Mouse (Mus musculus) v-Abl transformed pro-B cells (cell line): ENCODE data around the gene Cabp7.

ENCODE experiments used
- in situ Hi-C, 2 experiments: fragments of 400-800 bp; cut with MboI; formaldehyde crosslinking; loops; one replicate each; pipeline ENCODE4 v1.15.1; 2025; ENCODE audit not compliant: unreplicated experiment in 2 of 2

Gene Cabp7

DNA sequence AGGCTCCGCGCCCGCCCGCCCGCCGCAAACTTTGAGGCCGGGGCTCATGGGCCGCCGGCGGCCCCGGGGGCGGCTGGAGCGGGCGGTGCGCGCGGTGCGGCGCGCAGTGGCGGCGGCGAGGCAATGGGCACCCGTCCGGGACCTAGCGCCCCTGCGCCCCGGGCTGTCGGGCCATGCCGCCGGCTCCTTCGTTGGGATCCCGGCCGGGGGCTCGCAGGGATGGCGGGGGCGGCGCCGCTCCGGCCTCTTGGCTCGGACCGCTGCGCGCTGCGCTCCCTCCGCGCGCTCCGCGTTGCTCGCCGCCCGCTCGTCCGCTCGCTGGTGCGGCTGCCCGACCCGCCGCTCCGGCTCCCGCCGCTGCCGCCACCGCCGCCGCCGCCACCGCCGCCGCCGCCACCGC lies at the start of gene Cabp7:
Gene Cabp7, minus strand, starts transcription at position 46 of the 400 bp plus-strand sequence.
- in situ Hi-C loops, result no loop called here

DNA sequence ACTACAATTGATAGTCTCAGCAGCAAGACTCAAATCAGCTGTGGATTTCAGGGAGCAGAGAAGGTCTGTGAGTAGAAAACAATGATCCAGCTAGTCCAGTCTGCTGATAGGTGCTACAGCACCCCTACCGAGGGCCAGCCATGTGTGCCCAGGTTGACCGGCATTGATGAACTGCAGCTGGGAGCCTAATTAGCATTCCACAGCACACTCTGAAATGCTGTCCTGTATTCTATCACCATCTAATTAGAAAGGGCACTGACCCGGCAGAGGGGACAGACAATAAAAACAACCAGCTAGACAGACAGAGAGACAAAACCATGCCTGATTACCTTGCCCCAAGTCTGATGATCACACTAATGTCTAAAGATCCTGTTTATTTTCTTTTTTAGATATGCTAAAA lies 46.4 kb upstream of the Cabp7 start:
- in situ Hi-C loops, result no loop called here

DNA sequence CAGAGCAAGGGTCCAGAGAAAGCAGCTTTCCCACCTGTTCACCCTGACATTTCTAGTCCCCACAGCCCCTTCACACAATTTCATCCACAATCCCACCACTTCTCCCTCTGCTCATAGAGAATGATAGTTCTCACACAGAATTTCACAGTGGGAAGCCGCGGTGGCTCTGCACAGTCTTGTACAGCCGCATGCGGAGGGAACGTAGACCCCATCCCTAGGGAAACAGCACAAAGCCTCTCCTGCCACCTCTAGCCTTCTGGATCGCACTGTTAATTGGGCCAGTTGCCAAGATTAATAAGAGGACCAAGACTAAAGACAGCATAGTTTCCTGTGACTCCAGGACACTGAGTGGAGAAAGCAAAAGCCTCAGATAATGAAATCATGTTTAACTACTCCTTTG lies 45.0 kb upstream of the Cabp7 start:
- in situ Hi-C loops, result no loop called here

DNA sequence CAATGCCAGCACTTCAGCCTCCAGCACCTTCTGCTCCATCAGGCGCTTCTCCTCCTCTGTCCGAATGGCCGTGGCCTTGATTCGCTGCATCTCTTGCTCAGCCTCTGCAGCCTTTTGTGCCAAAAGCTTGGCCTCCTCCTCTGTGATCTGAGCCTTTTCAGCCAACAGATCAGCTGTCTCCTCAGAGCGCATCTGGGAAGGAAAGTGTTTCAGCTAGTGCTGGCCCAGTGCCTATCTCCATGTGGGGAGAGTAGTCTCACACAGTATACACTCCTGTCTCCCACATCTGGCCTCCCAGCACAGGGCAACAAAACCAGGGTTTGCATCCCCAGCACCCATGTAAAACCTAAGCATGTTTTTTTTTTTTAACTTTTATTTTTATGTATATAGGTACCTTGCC lies 43.1 kb upstream of the Cabp7 start:
- in situ Hi-C loops, result no loop called here

DNA sequence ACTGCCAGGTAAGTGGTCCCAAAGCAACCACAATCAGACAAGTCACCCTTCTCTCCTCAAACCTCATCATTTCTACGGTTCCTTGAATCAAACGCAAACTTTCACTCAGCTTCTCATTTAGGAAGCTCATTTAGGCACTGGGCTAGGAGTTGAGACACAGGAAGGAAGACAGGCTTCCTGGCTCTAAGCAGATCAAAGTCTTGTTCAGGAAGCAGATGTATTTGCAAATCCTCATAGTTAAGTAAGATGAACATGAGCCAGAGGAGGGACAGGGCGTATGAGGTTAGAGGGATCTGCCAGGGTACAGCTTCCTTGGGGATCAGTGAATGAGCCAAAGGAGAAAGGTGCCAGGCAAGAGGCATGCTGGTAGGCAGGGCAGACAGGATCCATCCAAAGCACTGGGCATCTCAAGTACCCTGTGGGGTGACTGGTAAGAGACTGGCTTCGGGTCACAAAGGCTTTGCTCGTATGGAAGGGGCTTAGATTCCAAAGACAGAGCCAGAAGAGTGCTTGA lies 38.1 kb upstream of the Cabp7 start:
- in situ Hi-C loops, result no loop called here

DNA sequence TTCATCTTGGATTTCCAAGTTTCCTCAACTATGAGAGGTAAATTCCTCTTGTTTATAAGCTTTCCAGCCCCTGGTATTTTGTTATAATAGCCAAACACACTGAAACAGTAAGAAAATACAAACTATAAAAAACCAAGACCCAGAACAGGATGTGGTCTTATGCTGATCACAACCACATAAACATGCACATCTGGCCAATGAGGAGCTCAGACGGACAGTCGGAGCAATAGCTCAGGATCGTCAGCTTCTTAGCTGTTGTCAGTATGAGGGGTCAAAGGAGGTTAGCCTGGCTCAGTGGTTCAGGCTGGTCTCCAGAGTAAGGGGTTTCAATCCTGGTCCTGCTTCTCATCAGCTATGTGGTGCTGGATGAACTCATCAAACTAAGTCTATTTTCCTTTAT lies 36.5 kb upstream of the Cabp7 start:
- in situ Hi-C loops, result no loop called here

DNA sequence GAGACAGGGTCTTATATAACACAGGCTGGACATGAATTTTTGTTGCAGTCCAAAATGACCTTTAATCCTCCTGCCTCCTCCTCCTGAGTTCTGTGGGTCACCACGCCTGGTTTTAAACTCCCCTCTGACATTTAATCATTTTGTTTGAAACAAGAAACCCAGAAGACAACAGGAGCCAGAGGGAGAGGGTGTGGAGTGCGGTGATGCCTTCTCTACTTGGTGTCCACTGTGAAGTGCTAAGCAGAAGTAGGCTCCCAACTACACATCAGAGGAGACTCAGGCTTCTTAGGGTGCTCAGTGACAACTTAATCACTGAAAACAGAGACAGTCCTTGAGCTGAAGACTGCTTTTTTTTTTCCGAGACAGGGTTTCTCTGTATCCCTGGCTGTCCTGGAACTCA lies 34.3 kb upstream of the Cabp7 start:
- in situ Hi-C loops, result no loop called here

DNA sequence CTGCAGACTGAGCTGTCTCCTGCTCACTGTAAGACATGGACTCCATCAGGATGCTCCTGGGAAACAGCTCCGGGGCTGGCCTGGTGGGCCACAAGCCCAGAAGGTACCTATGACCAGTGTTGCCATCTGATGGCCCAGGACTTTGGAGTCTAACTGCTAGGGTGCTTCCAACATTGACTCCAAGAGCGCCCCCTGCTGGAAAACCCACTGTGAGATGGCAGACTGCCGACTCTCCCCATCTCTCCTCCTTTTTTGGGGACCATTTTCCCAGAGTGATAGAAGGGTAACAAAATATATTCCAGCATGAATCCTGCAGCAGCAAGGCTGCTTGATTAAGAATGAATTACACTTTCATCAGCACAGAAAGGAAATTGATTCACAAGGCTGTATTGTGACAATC lies 26.3 kb upstream of the Cabp7 start:
- in situ Hi-C loops, result no loop called here

DNA sequence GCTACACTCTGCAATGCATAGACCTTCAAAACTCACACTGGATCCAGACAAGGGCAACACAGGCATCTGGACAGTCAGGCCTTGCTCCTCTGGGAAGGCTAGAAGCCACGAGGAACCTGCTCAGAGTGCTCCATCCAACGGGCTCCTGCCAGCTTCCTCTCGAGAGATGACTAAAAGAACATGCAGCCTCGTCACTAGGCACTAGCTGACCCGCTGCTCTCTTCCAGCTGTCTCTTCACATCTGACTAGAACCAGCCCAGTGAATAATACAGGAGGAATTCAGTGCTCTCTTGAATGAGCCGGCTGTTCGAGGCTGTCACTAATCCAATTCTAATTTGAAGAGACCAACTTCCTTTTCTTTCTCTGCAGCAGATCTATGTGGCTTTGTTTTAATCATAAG lies 25.2 kb upstream of the Cabp7 start:
- in situ Hi-C loops, result no loop called here

DNA sequence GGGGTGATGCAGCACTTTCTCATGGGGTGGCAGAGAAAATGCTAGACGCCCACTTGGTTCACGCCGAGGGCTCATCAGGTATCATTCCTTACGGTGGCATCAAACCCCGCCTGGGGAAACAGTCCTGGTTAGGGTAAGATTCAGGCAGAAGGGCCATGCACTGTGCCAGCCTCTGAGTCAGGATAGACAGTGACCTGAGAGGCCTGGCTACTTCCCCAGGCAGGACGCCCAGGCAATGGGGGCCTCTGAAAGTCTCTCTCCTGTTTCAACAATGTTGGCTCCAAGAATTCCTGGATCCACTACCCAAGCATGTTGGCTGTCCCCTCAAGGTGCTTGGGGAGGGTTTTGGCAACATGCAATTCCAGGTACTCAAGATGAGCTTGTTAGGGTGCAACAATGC lies 23.3 kb upstream of the Cabp7 start:
- in situ Hi-C loops, result no loop called here

DNA sequence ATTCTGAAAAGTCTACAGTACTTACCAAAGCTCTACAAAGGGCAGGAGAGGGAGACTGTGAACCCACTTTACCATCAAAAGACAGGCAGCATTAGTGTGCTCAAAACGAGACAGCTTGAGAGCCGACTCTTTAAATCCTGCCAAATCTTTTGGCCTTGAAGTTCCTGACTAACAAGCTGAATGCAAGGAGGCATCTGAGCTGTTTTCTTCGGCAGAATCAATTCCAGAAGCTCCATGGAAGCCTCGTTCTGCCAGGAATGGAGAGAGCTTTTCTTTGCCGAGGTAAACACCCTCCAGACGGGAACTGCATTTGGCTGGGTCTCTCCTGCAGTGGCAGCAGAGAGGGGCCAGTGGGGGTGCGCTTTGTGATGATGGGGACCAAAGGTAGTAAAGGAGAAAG lies 22.7 kb upstream of the Cabp7 start:
- in situ Hi-C loops, result no loop called here

DNA sequence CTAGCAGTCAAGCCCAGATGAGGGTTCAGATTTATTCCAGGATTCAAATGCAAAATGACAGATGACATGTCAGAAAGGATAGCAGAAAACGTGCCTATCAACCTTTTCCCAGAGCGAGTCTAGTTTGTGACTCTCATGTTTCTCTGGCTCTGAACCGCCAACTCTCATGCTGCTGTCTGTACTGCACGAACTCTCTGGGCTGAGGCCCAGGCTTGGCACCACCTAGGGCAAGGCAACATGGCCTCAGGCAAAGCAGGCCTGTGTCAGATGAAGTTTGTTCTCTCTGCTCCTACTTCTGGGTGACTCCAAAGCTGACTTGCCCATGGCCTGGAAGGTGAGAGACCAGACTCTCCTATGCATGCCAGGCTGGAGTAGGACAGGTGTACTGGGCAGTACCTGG lies 21.8 kb upstream of the Cabp7 start:
- in situ Hi-C loops, result no loop called here

DNA sequence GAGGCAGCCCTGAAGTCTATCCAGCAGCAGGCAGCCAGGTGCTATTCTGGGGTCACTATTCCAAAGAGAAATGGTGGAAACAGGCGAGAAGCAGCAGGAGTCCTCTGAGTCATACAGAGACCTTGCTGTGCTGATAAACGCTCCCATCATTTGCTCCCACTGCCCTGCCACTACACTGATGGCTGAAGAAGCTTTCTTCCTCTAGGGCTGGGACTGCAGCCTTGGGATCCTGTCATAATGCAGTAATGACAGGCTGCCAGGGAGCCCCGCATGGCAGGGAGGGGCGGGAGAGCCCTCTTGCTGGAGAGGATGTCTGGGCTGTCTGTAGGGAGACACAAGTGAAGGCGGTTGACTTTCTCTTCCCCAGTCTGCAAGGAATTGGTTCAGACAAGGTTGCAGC lies 17.9 kb upstream of the Cabp7 start:
- in situ Hi-C loops, result no loop called here

DNA sequence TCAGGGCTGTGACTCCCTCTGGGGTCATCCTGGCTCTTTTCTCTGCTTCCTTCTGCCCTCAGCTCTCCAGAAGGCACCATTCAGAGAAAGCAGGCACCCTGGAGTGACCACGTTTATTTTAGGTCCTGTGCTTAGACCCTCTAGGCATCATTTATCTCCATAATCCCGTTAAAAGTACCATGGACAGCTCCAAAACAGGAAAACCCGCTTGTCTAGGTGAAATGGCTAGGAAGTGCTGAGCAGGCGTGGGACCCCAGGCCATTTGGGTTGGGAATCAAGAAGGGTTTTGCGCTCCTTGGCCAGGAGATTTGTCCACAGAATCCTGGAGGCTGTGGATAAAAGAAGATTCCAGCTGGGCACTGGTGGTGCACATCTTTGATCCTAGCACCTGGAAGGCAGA lies 17.1 kb upstream of the Cabp7 start:
- in situ Hi-C loops, result no loop called here

DNA sequence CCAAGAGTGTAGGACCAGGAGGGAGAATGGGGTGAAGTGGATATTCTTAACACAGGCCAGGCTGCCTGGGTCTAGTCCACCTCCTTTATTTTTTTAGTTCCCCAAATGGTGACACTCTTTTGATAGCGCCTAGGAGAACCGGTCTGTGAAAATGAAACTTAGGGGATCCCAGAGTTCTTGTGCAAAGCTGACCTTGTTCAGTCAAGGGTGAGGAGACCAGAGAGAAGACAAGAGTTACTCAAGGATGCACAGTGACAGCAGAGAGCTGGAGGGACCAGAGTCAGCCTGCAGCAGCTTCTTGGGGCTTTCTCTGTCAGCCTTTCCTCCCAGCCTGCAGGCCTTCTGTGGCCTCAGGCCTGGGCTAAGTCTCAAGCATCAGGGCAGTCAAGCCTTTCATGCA lies 15.9 kb upstream of the Cabp7 start:
- in situ Hi-C loops, result no loop called here

DNA sequence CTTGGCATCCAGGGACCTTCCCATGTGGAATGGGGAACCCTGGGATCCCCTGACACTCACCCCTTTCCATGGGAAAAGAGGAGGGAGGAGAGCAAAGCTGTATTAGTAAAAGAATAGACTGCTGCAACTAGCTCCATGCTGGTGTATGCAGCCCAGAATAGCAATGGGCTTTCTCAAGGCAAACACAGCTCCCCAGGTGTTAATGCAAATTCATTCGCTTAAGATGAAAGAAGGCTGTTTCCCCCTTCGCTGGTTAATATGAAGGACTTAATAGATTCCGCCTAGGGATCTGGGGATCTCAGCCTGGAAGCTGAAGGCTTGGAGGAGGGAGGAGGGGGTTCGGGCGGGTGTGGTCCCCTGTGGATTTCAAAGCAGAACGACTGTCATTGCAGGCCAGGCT lies 15.4 kb upstream of the Cabp7 start:
- in situ Hi-C loops, result no loop called here

DNA sequence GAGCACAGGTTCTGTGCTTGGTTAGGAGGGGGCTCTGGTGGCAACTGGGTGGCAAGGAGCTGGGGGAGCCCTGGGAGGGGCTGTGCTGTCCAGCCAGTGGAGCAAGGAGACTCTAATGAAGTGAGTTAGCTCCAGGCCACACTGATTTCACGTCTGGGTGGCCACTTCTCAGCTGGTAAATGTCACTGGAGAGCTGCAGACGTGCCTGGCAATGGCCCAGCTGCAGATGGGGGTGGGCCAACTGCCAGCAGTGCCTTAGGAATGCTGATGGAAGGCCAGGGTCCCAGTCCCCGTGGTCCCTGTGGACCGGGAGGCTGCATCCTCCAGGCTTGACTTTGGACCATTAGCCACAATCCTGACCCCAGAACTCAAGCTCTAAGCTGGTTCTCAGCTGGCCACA lies 13.9 kb upstream of the Cabp7 start:
- in situ Hi-C loops, result no loop called here

DNA sequence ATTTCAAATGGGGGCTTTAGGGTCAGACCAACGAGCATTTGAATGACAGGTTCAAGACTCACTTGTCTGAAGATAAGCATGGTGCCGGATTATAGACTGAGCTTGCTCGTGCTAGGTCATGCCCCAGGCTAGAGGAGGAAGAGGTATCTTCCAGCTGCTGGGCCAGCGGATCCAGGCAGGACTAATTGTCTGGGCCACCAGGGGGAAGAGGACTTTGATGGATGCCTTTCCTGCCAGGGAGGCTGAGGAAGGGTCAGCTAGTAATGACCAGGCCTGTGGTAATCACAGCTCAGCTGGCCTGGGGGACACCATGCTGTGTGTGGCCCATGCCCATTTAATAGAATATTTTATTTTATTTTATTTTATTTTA lies 11.2 kb upstream of the Cabp7 start:
- in situ Hi-C loops, result no loop called here

DNA sequence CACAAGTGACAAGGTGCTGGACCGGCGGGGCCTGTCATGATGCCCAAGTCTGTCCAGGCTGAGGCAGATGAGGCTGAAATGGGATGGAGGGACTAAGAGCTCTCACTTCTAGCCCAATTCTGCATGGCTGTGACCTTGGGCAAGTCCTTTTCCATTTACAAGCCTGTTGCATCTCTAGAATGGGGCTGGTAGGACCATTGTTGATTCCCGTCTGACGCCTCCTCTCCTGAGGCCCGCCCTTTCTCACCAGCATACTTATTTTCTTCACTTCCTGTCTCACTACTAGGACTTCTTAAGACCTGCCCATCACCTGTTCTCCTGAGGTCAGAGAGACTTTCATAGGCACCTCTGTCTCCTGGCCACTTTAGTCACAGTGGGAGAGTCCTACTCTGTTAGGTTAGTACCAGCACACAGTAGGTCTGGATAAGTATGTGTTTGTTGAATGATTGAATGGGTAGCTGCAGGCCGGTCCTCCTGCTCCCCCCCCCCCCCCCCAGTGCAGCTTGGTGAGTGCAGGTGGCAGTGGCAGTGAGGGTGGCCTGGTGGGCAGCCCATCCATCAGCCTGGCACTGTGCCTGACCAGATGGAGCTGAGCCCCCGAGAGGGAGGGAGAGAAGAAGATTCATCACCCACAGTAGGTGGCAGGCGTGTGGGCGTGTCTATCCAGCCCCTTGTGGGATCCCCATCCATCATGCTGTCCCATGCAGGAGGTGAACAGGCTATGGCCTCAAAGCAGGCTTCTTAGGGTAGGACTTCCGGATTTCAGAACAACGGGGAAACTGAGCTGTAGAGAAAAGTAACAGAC lies 10.6 kb upstream of the Cabp7 start:
- in situ Hi-C loops, result no loop called here

DNA sequence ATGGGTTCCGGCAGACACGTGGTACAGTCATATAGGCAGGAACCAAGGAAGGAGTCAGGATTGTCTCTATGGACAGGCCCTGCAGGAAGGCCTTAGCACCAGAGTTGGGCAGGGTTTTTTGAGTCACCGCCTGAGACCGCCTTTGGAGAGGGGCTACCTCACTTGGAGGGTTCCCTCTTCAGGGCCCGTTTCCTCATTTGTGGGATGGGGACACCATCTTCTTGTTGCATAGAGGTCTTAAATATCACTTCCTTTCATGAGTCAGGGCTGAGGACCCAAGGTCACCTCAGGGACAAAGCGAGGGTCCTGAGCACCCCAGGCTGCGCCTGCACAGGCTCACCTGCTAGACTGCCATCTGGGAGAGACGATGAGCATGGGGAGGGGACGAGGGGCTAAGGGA lies 9.9 kb upstream of the Cabp7 start:
- in situ Hi-C loops, result no loop called here

DNA sequence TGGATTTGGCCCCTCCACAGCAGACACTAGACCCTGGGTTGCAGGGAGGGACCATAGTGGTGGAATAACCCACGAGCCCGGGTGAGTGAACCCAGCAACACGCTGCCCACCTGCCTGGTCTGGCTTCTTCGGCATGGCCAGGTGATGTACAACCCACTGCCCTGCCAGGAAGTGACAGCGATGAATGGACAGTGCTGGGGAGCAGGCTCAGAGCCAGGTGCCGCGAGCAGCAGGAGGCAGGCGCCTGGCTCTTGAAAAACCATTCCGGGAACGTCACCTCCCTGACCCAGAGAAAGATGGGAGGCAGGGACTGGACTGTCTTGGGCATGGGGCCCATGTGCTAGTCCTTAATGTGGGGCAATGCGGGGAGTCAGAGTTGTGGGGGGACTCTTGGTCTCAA lies 8.3 kb upstream of the Cabp7 start:
- in situ Hi-C loops, result loop anchor here in 1 of 2 experiments (5.0 kb wide), 1 partner anchor 62 kb away; no protein-coding TSS in a partner anchor

DNA sequence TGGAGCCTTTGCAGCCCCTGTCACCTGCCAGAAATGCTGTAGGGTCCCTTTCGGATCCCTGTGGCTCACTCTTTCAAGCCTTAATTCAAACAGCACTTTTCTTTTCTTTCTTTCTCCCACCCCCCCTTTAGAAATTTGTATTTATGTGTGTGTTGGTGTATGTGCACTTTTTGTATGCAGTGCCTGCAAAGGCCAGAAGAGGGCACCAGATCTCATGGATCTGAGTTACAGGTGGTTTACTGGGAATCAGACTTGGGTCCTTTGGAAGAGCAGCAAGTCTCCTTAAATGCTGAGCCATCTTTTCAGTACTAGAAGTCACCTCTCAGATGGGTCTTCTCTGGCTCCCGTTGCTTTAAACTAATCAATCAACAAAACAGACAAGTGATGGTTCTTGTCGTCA lies 7.5 kb upstream of the Cabp7 start:
- in situ Hi-C loops, result loop anchor here in 1 of 2 experiments (5.0 kb wide), 1 partner anchor 63 kb away; no protein-coding TSS in a partner anchor

DNA sequence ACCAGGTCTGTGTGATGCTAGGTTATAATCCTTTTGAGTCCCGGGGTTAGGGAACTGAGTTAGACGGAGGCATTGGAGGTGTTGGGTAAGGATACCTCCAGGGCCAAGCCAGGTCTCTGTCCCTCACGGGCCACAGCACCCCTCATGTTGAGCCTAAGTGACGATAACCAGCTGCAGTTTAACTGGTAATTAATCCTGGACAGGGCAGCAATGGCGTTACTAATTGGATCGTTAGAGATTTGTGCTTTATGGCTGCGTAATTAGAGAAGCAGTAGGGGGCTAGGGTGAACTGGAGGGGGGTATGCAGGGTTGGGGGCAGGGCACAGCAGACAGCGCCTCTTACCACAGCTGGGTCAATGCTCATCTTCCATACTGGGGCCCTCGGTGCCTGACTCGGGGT lies 6.3 kb upstream of the Cabp7 start:
- in situ Hi-C loops, result loop anchor here in 1 of 2 experiments (5.0 kb wide), 1 partner anchor 64 kb away; no protein-coding TSS in a partner anchor
